Mouse (Mus musculus) embryonic facial prominence, embryonic 14.5 days (tissue): ENCODE results near the gene Slc35e2. TPM values are rescaled to one million over a fixed set of nuclear protein-coding genes. Genes with fewer than 3 reads are reported as not detected.
"Not testable (repeated sequence)": the region's sequence is repeated elsewhere in the genome, so short reads cannot be mapped to it uniquely, and the experiment has no call there.

Source experiments
- ATAC-seq: fragments of 200-750 bp; cut with Nextera tagmentation; 2 replicates; pipeline ENCODE4 v1.8.0; 2017; ENCODE audit warnings: low read depth, moderate number of reproducible peaks, moderate TSS enrichment
- DNase-seq: peaks from one replicate; pipeline ENCODE4 v3.0.0-alpha.2; 2015; ENCODE audit warnings: low spot score
- H3K27ac ChIP-seq: fragments of 300-500 bp; sonication (generic); replicated peaks from 2 replicates; pipeline ENCODE4 v1.5.1; 2014; ENCODE audit warnings: low read depth, mild to moderate bottlenecking, low read length, moderate library complexity
- H3K27me3 ChIP-seq: fragments of 300-500 bp; sonication (generic); replicated peaks from 2 replicates; pipeline ENCODE4 v1.6.1; 2014; ENCODE audit warnings: low read length; ENCODE audit not compliant: control insufficient read depth, insufficient read depth
- H3K36me3 ChIP-seq: fragments of 300-500 bp; sonication (generic); 2 replicates; pipeline ENCODE4 v1.6.1; 2014; ENCODE audit warnings: low read length, mixed read lengths; ENCODE audit not compliant: control insufficient read depth, insufficient read depth
- H3K4me1 ChIP-seq: fragments of 300-500 bp; sonication (generic); 2 replicates; pipeline ENCODE4 v1.6.1; 2014; ENCODE audit warnings: antibody characterized with exemption, low read length; ENCODE audit not compliant: control insufficient read depth, insufficient read depth
- H3K4me2 ChIP-seq: fragments of 300-500 bp; sonication (generic); 2 replicates; pipeline ENCODE4 v1.6.1; 2014; ENCODE audit warnings: low read depth, mild to moderate bottlenecking, low read length, moderate library complexity, mixed read lengths
- H3K4me3 ChIP-seq: fragments of 300-500 bp; sonication (generic); 2 replicates; pipeline ENCODE4 v1.5.1; 2014; ENCODE audit warnings: low read depth, mild to moderate bottlenecking, low read length
- H3K9ac ChIP-seq: fragments of 300-500 bp; sonication (generic); 2 replicates; pipeline ENCODE4 v1.6.1; 2014; ENCODE audit warnings: low read depth, mild to moderate bottlenecking, low read length, moderate library complexity, mixed read lengths
- H3K9me3 ChIP-seq: fragments of 300-500 bp; sonication (generic); 2 replicates; pipeline ENCODE4 v1.6.1; 2016; ENCODE audit warnings: low read length; ENCODE audit not compliant: control insufficient read depth
- WGBS: fragments of 180-500 bp; shearing (Covaris S2); extraction: QIAGEN DNeasy Blood & Tissue Kit; methylation state at CpG from one replicate; pipeline ENCODE4 v1.1.7; 2014; 5-methylcytosine and 5-hydroxymethylcytosine counted together
- polyA plus RNA-seq: library from polyadenylated mRNA; unstranded; fragments of >200 nt; fragmentation: Nextera tagmentation; extraction: Ambion mirVana; gene quantifications from 2 replicates; pipeline ENCODE4 v1.2.1, GENCODE M21; 2014

Slc35e2 gene
- polyA plus RNA-seq, 1 experiment from 2014 or later: 9.2 TPM

GRCm38 (mm10) chr4:155563400-155564231, 37.6 kb upstream of the Slc35e2 start:
- Histone ChIP-seq H3K27me3 (no peaks in the 10 kb centered on the region), H3K9me3 (no peaks in the 10 kb centered on the region), H3K4me1 (peaks cover 24% of the 10 kb centered on the region), H3K9ac (peak overlapping the region; percentile 83), H3K4me3 (peak overlapping the region; percentile 92), H3K36me3 (peaks cover 28% of the 10 kb centered on the region), H3K4me2 (peak overlapping the region; percentile 74), H3K27ac (peak overlapping the region; percentile 88)
- WGBS: under 1% methylated on average over 45 of the region's 69 CpGs
- peak; percentile 99 for DNase-seq
- peak; percentile 96 for ATAC-seq

GRCm38 (mm10) chr4:155564315-155565069, 36.7 kb upstream of the Slc35e2 start:
- Histone ChIP-seq H3K27ac (peak overlapping the region; percentile 85), H3K9me3 (no peaks in the 10 kb centered on the region), H3K4me1 (peaks cover 24% of the 10 kb centered on the region), H3K36me3 (peaks cover 19% of the 10 kb centered on the region), H3K4me3 (peak overlapping the region; percentile 92), H3K27me3 (no peaks in the 10 kb centered on the region), H3K9ac (peak overlapping the region; percentile 83), H3K4me2 (peak overlapping the region; percentile 74)
- DNase-seq (peak; percentile 29), ATAC-seq (no peak)
- WGBS: 13% methylated on average over 20 of the region's 20 CpGs

GRCm38 (mm10) chr4:155566555-155566954, 34.7 kb upstream of the Slc35e2 start:
- H3K27ac ChIP-seq: no peak overlapping the region
- H3K36me3 ChIP-seq: no peaks in the 10 kb centered on the region
- peaks cover 24% of the 10 kb centered on the region for H3K4me1 ChIP-seq
- no peak overlapping the region for H3K9ac ChIP-seq
- ATAC-seq (no peak), DNase-seq (no peak)
- 67% methylated on average over 8 of the region's 8 CpGs for WGBS
- no peaks in the 10 kb centered on the region for H3K27me3 ChIP-seq
- H3K4me3 ChIP-seq: no peak overlapping the region
- no peaks in the 10 kb centered on the region for H3K9me3 ChIP-seq
- no peak overlapping the region for H3K4me2 ChIP-seq

GRCm38 (mm10) chr4:155568170-155568569, 33.0 kb upstream of the Slc35e2 start:
- no peak for ATAC-seq
- Histone ChIP-seq H3K27me3 (no peaks in the 10 kb centered on the region), H3K4me3 (no peak overlapping the region), H3K9me3 (no peaks in the 10 kb centered on the region), H3K4me2 (no peak overlapping the region), H3K9ac (no peak overlapping the region), H3K4me1 (peaks cover 13% of the 10 kb centered on the region), H3K36me3 (no peaks in the 10 kb centered on the region), H3K27ac (no peak overlapping the region)
- DNase-seq: peak; percentile 43
- 33% methylated on average over 2 of the region's 2 CpGs for WGBS

GRCm38 (mm10) chr4:155568632-155569370, 32.4 kb upstream of the Slc35e2 start:
- no peaks in the 10 kb centered on the region for H3K27me3 ChIP-seq
- H3K4me2 ChIP-seq: no peak overlapping the region
- no peaks in the 10 kb centered on the region for H3K9me3 ChIP-seq
- peaks cover 13% of the 10 kb centered on the region for H3K4me1 ChIP-seq
- no peak overlapping the region for H3K4me3 ChIP-seq
- H3K9ac ChIP-seq: no peak overlapping the region
- 89% methylated on average over 7 of the region's 7 CpGs for WGBS
- no peaks in the 10 kb centered on the region for H3K36me3 ChIP-seq
- no peak overlapping the region for H3K27ac ChIP-seq
- no peak for DNase-seq
- ATAC-seq: no peak

GRCm38 (mm10) chr4:155569818-155570217, 31.4 kb upstream of the Slc35e2 start:
- DNase-seq (no peak), ATAC-seq (no peak)
- no peak overlapping the region for H3K4me2 ChIP-seq
- H3K9me3 ChIP-seq: no peaks in the 10 kb centered on the region
- H3K9ac ChIP-seq: no peak overlapping the region
- H3K27me3 ChIP-seq: no peaks in the 10 kb centered on the region
- no peak overlapping the region for H3K4me3 ChIP-seq
- H3K27ac ChIP-seq: no peak overlapping the region
- H3K4me1 ChIP-seq: peaks cover 9% of the 10 kb centered on the region
- H3K36me3 ChIP-seq: no peaks in the 10 kb centered on the region
- 88% methylated on average over 6 of the region's 6 CpGs for WGBS

- not testable (repeated sequence) for H3K4me2 ChIP-seq, ATAC-seq, H3K4me1 ChIP-seq, H3K9ac ChIP-seq, H3K4me3 ChIP-seq, DNase-seq, H3K27ac ChIP-seq, H3K36me3 ChIP-seq, H3K9me3 ChIP-seq, H3K27me3 ChIP-seq
- 90% methylated on average over 11 of the region's 11 CpGs for WGBS
Observed at GRCm38 (mm10) chr4:155570315-155570714, 30.9 kb upstream of the Slc35e2 start.

GRCm38 (mm10) chr4:155571442-155571841, 29.8 kb upstream of the Slc35e2 start:
- Histone ChIP-seq H3K27ac (no peak overlapping the region), H3K4me1 (no peaks in the 10 kb centered on the region)
- WGBS: 85% methylated on average over 2 of the region's 2 CpGs

More at GRCm38 (mm10) chr4:155571442-155571841, 29.8 kb upstream of the Slc35e2 start:
- Histone ChIP-seq H3K9me3 (no peaks in the 10 kb centered on the region), H3K36me3 (no peaks in the 10 kb centered on the region), H3K27me3 (no peaks in the 10 kb centered on the region), H3K4me3 (no peak overlapping the region), H3K9ac (no peak overlapping the region), H3K4me2 (no peak overlapping the region)
- ATAC-seq (no peak), DNase-seq (no peak)
